Mouse (Mus musculus): Measurements from ENCODE around the gene Hdac4. TPM values are rescaled to one million over a fixed set of nuclear protein-coding genes. Genes with fewer than 3 reads are reported as not detected.

The Hdac4 gene
- total RNA-seq, 2 experiments from 2014 or later, result 111 to 112 TPM

- DNase-seq (ENCODE audit: low spot score in 2 of 2), result no peak
- intact Hi-C loops (cut with DNase I), result no loop called here
Measured at GRCm38 (mm10) chr1:92079982-92080537, 115.4 kb downstream of the Hdac4 start.

DNA sequence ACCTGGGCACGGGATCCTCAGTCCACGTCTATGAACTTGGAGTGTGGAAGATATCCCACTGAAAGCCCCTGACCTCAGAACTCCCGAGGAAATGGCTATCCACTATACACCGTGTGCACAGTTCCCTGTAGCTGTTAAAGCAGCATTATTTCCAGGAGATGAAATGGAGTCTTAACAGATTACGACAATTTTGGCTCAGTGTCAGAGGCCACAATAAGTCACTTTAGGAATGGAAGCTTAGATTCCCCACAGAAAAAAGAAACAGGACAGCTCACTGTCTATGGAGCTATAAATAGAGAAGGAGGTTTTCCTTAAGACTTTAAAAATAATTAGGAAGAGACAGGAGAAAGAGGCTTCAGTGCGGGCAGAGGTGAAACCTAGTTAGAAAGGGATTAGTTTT lies 120.2 kb downstream of the Hdac4 start:
- intact Hi-C loops (cut with DNase I), result no loop called here
- DNase-seq (ENCODE audit: low spot score in 2 of 2), result no peak

DNA sequence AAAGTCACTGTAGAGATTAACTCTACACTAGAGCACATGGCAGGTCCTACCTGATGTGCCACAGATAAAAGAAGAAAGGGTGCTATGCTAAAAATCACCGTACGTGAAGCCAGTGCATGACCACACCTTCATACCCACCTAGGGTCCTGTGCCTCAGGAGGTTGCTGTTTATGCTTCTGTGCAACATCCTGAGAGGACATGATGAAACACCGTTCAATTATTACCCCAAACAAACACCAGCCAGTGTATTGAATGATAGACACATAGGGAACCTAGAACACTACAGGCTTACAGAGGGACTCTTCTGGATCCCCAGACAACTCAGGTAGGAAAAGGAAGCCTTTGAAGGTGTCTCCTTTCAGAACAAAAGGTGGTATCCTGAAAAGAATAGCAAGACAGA lies 120.8 kb downstream of the Hdac4 start:
- intact Hi-C loops (cut with DNase I), result no loop called here
- DNase-seq (ENCODE audit: low spot score in 2 of 2), result no peak

GRCm38 (mm10) chr1:92069932-92070677 lies 125.4 kb downstream of the Hdac4 start:
- intact Hi-C loops (cut with DNase I), result no loop called here
- no peak for DNase-seq (ENCODE audit: low spot score in 2 of 2)

DNA sequence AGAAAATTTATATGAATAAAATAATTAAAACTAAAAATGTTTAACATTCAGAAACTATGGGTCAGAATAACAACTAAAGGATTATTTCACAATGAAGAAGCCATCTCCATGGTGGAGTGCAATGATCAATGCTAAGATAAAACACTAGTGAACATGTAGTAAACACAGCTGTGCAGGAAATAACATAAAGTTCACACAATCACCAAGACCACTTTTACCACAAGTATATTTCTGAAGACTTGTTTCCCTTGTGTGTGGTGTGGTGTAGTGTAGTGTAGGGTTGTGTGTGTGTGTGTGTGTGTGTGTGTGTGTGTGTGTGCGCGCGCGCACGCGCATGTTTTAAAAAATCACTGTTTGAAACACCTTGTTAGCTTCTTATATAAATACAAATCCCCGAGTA lies 126.0 kb downstream of the Hdac4 start:
- intact Hi-C loops (cut with DNase I), result no loop called here

DNA sequence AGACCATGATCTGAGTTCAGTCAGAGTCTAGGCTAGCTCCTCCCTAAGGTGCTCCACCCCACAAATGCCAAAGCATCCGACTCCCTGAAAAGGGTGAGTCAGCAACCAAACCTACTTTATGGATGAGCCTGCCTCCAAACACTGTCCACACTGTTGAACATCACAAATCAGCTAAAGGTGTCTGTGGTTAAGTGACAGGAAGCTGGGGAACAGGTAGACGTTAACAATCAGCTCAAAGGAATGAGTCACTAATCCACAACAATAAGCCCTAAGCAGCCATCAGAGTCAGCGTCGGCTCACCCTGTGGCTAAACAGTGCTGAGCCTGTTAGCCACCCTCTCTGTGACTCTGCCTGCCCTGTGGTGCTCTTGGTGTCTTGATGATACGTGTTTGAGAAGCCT lies 131.2 kb downstream of the Hdac4 start:
- DNase-seq (ENCODE audit: low spot score in 2 of 2), result no peak
- intact Hi-C loops (cut with DNase I), result no loop called here

More for the DNA sequence above, 126.0 kb downstream of the Hdac4 start:
- DNase-seq (ENCODE audit: low spot score in 2 of 2), result no peak

GRCm38 (mm10) chr1:92063271-92063670 lies 132.2 kb downstream of the Hdac4 start:
- intact Hi-C loops (cut with DNase I), result no loop called here
- DNase-seq (ENCODE audit: low spot score in 2 of 2), result no peak

DNA sequence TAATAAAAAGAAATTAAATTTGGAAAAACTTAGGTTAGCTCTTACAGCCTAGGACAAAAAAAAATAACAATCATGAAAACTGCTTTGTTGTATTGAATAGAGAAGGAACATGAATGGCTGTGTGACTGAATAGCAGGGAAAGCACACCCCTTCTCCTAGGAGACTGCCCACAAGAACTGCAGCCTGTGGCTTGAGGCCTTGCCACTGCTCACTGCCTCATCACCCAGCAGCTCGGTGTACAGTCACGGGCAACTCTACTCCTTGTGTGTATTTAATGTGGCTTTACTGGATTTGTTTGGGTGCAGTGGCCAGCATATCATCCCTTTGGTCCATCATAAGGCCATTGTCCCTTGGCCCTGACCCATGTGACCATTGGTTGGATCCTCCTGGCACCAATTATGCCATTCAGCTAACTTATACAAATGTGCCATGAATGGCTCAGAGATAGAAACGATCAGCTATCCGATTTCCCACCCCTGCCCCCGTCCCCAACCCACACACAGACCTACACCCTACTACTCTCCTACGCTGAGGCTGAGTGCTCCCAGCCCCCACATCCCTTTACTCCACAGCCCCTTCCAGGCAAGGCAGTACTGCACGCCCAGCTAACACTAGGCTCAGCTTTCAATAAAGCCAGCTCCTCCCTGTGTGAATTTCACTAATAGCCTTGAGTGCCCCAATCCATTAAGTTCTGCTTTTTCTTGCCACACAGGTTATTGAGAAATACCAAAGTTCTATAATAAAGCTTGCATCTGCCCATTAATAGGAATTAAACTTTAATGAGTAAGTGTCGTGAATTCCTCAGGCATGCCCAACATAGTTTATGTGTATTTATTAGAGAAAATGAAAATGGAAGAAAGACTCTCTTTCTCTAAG lies 134.1 kb downstream of the Hdac4 start:
- no peak for DNase-seq (ENCODE audit: low spot score in 2 of 2)

GRCm38 (mm10) chr1:92060532-92061064 lies 134.9 kb downstream of the Hdac4 start:
- intact Hi-C loops (cut with DNase I), result no loop called here
- DNase-seq (ENCODE audit: low spot score in 2 of 2), result no peak

More for the DNA sequence above, 134.1 kb downstream of the Hdac4 start:
- intact Hi-C loops (cut with DNase I), result no loop called here

- no peak for DNase-seq (ENCODE audit: low spot score in 2 of 2)
- intact Hi-C loops (cut with DNase I), result no loop called here
Measured at GRCm38 (mm10) chr1:92059571-92059970, 135.9 kb downstream of the Hdac4 start.

DNA sequence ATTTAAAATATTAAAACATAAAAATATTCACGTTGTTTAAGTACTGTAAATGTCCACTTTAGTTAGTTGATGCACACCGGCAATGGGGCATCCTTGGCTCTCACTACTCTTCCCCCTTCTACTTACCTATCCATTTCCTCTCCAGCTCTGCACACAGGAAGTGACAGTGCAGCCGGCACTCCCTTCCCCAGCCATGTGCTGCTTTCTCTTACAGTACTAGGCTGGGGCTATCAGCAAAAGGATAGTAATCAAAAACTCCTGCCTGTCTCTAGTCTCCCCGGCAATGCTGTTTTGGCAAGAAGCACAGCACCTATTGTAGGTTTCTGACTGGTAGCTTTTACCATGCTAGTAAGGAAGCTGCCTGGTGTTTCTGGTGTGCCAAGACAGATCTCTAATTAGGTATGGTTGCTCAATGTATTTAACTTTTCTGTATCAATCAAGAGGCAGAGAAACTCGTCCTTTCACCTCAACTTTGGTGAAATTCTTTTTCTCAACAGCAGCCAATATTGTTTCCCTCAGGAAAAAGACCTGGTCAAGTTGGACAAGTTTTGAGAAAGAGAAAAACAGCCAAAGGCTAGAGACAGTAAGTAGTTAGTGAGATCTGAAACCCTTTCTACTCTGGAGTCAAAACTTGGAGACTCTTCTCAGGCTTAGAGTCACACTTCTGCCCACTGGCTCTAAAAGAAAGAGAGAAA lies 136.6 kb downstream of the Hdac4 start:
- DNase-seq (ENCODE audit: low spot score in 2 of 2), result no peak
- intact Hi-C loops (cut with DNase I), result no loop called here

GRCm38 (mm10) chr1:92057068-92057467 lies 138.4 kb downstream of the Hdac4 start:
- intact Hi-C loops (cut with DNase I), result no loop called here
- DNase-seq (ENCODE audit: low spot score in 2 of 2), result peak; percentile 36 to 67

- intact Hi-C loops (cut with DNase I), result no loop called here
- no peak for DNase-seq (ENCODE audit: low spot score in 2 of 2)
Measured at GRCm38 (mm10) chr1:92055149-92055548, 140.3 kb downstream of the Hdac4 start.

DNA sequence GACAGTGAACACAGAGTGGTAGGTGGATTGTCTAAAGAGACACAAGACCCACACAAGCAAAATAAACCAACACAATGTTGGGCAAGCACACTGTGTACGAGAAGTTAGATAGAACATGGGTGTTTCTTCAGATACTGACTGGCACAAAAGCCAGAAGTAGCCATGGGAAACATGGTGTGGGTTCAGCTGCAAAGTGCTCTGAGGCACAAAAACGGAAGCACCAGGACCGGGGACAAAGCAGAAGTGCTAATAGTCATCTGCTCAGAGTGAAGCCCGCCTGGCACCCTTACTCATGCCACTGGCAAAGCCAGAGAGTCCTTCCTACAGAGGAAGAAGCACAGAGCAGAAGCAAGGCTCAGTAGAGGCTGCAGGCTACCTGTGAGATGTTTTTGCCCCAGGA lies 143.3 kb downstream of the Hdac4 start:
- intact Hi-C loops (cut with DNase I), result no loop called here
- no peak for DNase-seq (ENCODE audit: low spot score in 2 of 2)

- intact Hi-C loops (cut with DNase I), result no loop called here
- DNase-seq (ENCODE audit: low spot score in 2 of 2), result no peak
Measured at GRCm38 (mm10) chr1:92051489-92052062, 143.9 kb downstream of the Hdac4 start.

DNA sequence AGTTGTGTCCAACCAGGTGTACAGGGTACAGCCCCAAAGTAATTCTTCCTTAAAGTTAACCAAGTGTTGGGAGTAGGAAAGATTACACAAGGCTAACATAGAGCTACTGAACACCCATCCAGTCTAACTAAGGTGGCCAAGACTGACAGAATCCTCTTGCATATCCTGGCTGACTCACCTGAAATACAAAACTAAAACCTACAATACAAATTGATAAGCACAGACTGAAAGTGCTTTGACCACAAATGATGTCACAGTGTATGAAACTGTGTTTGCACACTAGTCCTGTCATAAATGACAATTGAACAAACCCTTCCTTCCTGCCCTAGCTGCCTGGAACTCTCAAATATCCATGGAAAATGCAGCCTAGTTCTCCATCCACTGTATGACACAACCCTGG lies 144.5 kb downstream of the Hdac4 start:
- DNase-seq (ENCODE audit: low spot score in 2 of 2), result no peak
- intact Hi-C loops (cut with DNase I), result no loop called here

DNA sequence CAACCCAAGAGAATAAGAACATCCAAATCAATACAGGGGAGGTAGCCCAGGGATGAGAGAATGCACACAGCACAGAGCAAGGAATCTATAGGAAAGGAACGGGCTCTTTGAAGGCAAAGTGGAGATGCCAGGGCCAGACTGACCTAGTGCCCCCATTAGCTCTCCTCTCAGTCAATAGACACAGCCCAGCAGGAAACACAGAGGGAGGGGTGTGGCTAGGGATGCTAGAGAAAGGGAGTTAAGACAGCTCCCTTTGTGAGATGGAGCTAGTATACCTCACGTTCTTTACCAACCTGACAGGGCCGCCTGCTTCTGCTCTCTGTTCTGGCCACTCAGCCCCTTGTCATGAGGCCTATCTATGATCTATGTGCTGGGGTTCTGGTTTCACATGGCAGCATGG lies 144.9 kb downstream of the Hdac4 start:
- intact Hi-C loops (cut with DNase I), result no loop called here
- DNase-seq (ENCODE audit: low spot score in 2 of 2), result no peak

DNA sequence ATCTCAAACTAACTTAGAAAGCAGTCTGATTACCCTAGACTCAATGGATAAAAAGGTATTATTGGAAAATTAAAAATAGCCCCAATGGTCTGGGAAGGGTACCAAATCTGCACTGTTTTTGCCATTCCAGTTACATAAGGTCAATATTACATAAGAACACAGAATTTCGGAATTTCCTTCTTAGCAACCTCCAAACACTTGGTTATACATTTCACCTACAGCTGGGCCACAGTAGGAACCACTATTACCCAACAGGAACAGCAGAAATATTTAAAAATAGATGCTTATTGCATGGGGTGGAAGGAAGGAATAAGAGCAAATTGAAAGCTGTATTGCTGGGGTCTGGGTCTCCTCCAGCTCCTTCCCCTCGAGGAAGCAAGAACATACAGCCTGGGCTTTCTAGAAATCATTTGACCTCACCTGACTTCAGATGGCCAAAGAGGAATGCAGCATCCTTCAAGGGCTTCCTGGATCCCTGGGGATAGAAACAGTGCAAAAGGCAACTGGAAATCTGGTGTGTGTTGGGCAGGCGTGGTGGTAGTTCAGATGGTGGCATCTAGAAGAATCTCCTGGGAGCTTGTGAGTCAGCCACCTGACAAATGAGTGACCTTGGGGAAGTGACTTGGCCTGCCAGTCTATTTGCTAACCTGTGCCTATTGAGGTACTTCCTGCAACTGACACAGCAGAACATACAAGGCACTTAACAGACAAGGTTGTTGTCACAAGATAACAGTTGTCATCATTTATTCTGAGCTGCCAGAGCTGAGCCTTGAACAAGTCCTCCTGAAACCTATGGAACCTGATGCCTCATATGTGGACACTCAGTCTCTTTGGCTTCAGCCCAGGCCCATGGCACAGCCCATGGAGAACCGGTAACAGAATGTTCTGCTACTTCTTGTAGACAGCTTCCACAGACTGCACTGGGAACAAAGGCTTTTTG lies 146.8 kb downstream of the Hdac4 start:
- intact Hi-C loops (cut with DNase I), result no loop called here
- DNase-seq (ENCODE audit: low spot score in 2 of 2), result no peak

Measured in left cerebral cortex, postnatal 25 days (tissue).